Mouse (Mus musculus) G1E (cell line): ENCODE data around the gene Rnf115. TPM values are rescaled to one million over a fixed set of nuclear protein-coding genes. Genes with fewer than 3 reads are reported as not detected.

Experiments
- ATAC-seq: 2 replicates; pipeline ENCODE4 v1.8.0; 2016; ENCODE audit warnings: mild to moderate bottlenecking; ENCODE audit not compliant: insufficient number of reproducible peaks, poor library complexity, low FRiP score, severe bottlenecking; ENCODE audit errors: extremely low read depth
- DNase-seq: peaks from one replicate; pipeline ENCODE4 v3.0.0; 2012; ENCODE audit warnings: low spot score
- H3K27me3 ChIP-seq: 2 replicates; pipeline ENCODE4 v1.6.1; 2012; ENCODE audit warnings: mild to moderate bottlenecking, low read length, inconsistent platforms; ENCODE audit not compliant: insufficient read depth
- H3K36me3 ChIP-seq: replicated peaks from 2 replicates; pipeline ENCODE3; 2012; ENCODE audit warnings: mild to moderate bottlenecking, inconsistent platforms
- H3K4me1 ChIP-seq: 2 replicates; pipeline ENCODE4 v1.6.1; 2012; ENCODE audit warnings: low read depth, low read length, inconsistent platforms, mixed read lengths; ENCODE audit not compliant: insufficient read depth
- H3K4me3 ChIP-seq: 2 replicates; pipeline ENCODE4 v1.5.1; 2012; ENCODE audit warnings: low read depth, mild to moderate bottlenecking, inconsistent platforms, low read length, moderate library complexity, mixed read lengths
- H3K9me3 ChIP-seq: replicated peaks from 2 replicates; pipeline ENCODE4 v1.6.1; 2012; ENCODE audit warnings: inconsistent platforms
- CTCF ChIP-seq: IDR thresholded peaks from 2 replicates; pipeline ENCODE4 v1.5.1; 2012; ENCODE audit warnings: low read depth, low read length, inconsistent platforms, mixed read lengths
- GATA1 ChIP-seq: IDR thresholded peaks from 2 replicates; pipeline ENCODE4 v1.6.1; 2012; ENCODE audit warnings: borderline replicate concordance, low read length, inconsistent platforms, mixed read lengths
- GATA2 ChIP-seq: IDR thresholded peaks from 2 replicates; pipeline ENCODE4 v1.6.1; 2012; ENCODE audit warnings: low read depth, low read length, inconsistent platforms, borderline replicate concordance
- POLR2AphosphoS5 ChIP-seq: IDR thresholded peaks from 2 replicates; pipeline ENCODE4 v1.6.1; 2012; ENCODE audit warnings: low read depth, low read length, inconsistent platforms; ENCODE audit not compliant: insufficient replicate concordance
- TAL1 ChIP-seq: conservative IDR thresholded peaks from 2 replicates; pipeline ENCODE4 v1.6.1; 2012; ENCODE audit warnings: low read depth, low read length, inconsistent platforms, mixed read lengths
- polyA plus RNA-seq: library from polyadenylated mRNA; stranded (reverse); fragments of >175 nt; gene quantifications from 2 replicates; pipeline ENCODE4 v1.2.3, GENCODE M21; 2012
- total RNA-seq, 2 experiments: library from RNA; stranded (forward) in 1 of 2; stranded (reverse) in 1 of 2; fragments of 200-1000 nt in 1 of 2; fragments of >200 nt in 1 of 2; fragmentation: Nextera tagmentation in 1 of 2; gene quantifications; 2 replicates each; pipeline ENCODE4 v1.2.3; 2014 to 2017

The Rnf115 gene
- 63.7 and 83.0 TPM in 2 replicates for total RNA-seq (2014; fragmentation: Nextera tagmentation)
- 79.1 and 81.7 TPM in 2 replicates for total RNA-seq (2017)
- 21.2 and 26.4 TPM in 2 replicates for polyA plus RNA-seq

GRCm38 (mm10) chr3:96727343-96727827 lies at the start of gene Rnf115, which contains the start of gene Polr3c:
Gene Rnf115, plus strand, starts transcription at chr3:96727664.
Gene Polr3c, minus strand, starts transcription at chr3:96727628.
- Histone ChIP-seq H3K9me3 (no peaks in the 10 kb centered on the region), H3K4me1 (peaks cover 47% of the 10 kb centered on the region), H3K4me3 (peak within 1 kb of the TSS; percentile 99), H3K36me3 (peaks cover 40% of the 10 kb centered on the region), H3K27me3 (no peaks in the 10 kb centered on the region)
- DNase-seq (peak; percentile 90), ATAC-seq (peak; percentile 96)
- TF ChIP-seq GATA2 (no peak), TAL1 (no peak), GATA1 (no peak), POLR2AphosphoS5 (no peak), CTCF (no peak)

GRCm38 (mm10) chr3:96678456-96678855 lies 49.0 kb upstream of the Rnf115 start:
- TF ChIP-seq GATA2 = no peak
- no peak for TF ChIP-seq POLR2AphosphoS5
- no peak for TF ChIP-seq GATA1
- Histone ChIP-seq H3K36me3 (no peaks in the 10 kb centered on the region), H3K4me1 (peaks cover 18% of the 10 kb centered on the region), H3K4me3 (no peak overlapping the region), H3K27me3 (peaks cover 32% of the 10 kb centered on the region), H3K9me3 (no peaks in the 10 kb centered on the region)
- no peak for ATAC-seq
- no peak for DNase-seq

GRCm38 (mm10) chr3:96679159-96679674 lies 48.2 kb upstream of the Rnf115 start:
- Histone ChIP-seq H3K36me3 (no peaks in the 10 kb centered on the region), H3K9me3 (no peaks in the 10 kb centered on the region), H3K4me1 (peaks cover 18% of the 10 kb centered on the region), H3K27me3 (peaks cover 33% of the 10 kb centered on the region), H3K4me3 (no peak overlapping the region)
- no peak for TF ChIP-seq TAL1
- no peak for TF ChIP-seq GATA1
- no peak for TF ChIP-seq GATA2
- no peak for TF ChIP-seq POLR2AphosphoS5
- TF ChIP-seq CTCF = no peak
- DNase-seq = no peak
- peak; percentile 57 for ATAC-seq

- TF ChIP-seq CTCF (no peak), POLR2AphosphoS5 (no peak), GATA2 (no peak), TAL1 (no peak), GATA1 (no peak)
- Histone ChIP-seq H3K27me3 (peaks cover 39% of the 10 kb centered on the region), H3K4me1 (peaks cover 14% of the 10 kb centered on the region), H3K4me3 (no peak overlapping the region), H3K9me3 (no peaks in the 10 kb centered on the region), H3K36me3 (no peaks in the 10 kb centered on the region)
- ATAC-seq = no peak
- no peak for DNase-seq
These were observed 47.1 kb upstream of the Rnf115 start for GRCm38 (mm10) chr3:96680269-96680956.

- DNase-seq (no peak), ATAC-seq (no peak)
- Histone ChIP-seq H3K27me3 (peaks cover 33% of the 10 kb centered on the region), H3K36me3 (no peaks in the 10 kb centered on the region), H3K4me1 (peaks cover 10% of the 10 kb centered on the region; the same call in 1 of the 2 replicates), H3K4me3 (no peak overlapping the region), H3K9me3 (no peaks in the 10 kb centered on the region)
- TF ChIP-seq POLR2AphosphoS5 (no peak), GATA2 (no peak), CTCF (no peak), GATA1 (no peak), TAL1 (no peak)
These were observed 44.0 kb upstream of the Rnf115 start for GRCm38 (mm10) chr3:96683496-96683895.

GRCm38 (mm10) chr3:96684151-96684821 lies 43.2 kb upstream of the Rnf115 start:
- ATAC-seq = no peak
- no peak for DNase-seq
- Histone ChIP-seq H3K27me3 (peaks cover 32% of the 10 kb centered on the region), H3K36me3 (no peaks in the 10 kb centered on the region), H3K4me1 (peaks cover 8% of the 10 kb centered on the region; the same call in 1 of the 2 replicates), H3K9me3 (no peaks in the 10 kb centered on the region), H3K4me3 (no peak overlapping the region)
- TF ChIP-seq GATA1 = no peak
- no peak for TF ChIP-seq POLR2AphosphoS5
- no peak for TF ChIP-seq CTCF
- no peak for TF ChIP-seq TAL1
- TF ChIP-seq GATA2 = no peak
